Mouse (Mus musculus) E14TG2a.4 (cell line): ENCODE data around the gene Fgfrl1.
"Not testable (repeated sequence)": the region's sequence is repeated elsewhere in the genome, so short reads cannot be mapped to it uniquely, and the experiment has no call there.

Experiments
- H3K27me3 ChIP-seq: 2 replicates; pipeline ENCODE4 v1.6.1; 2014; ENCODE audit warnings: low read length, control low read depth; ENCODE audit not compliant: insufficient read depth
- H3K36me3 ChIP-seq: 2 replicates; pipeline ENCODE4 v1.6.1; 2014; ENCODE audit warnings: low read length, control low read depth; ENCODE audit not compliant: insufficient read depth
- H3K4me1 ChIP-seq: replicated peaks from 2 replicates; pipeline ENCODE4 v1.6.1; 2014; ENCODE audit warnings: low read depth, low read length, control low read depth
- H3K4me3 ChIP-seq: replicated peaks from 2 replicates; pipeline ENCODE4 v1.5.1; 2014; ENCODE audit warnings: mild to moderate bottlenecking, low read length
- H3K9me3 ChIP-seq: 2 replicates; pipeline ENCODE4 v1.6.1; 2014; ENCODE audit warnings: low read length, control low read depth
- CTCF ChIP-seq: conservative IDR thresholded peaks from 2 replicates; pipeline ENCODE4 v1.5.1; 2014; ENCODE audit warnings: low read length
- NANOG ChIP-seq: IDR thresholded peaks from 2 replicates; pipeline ENCODE4 v1.6.1; 2014; ENCODE audit warnings: borderline replicate concordance, low read length, mixed read lengths
- POU5F1 ChIP-seq: IDR thresholded peaks from 2 replicates; pipeline ENCODE4 v1.6.1; 2014; ENCODE audit warnings: low read length, borderline replicate concordance

Gene Fgfrl1

DNA sequence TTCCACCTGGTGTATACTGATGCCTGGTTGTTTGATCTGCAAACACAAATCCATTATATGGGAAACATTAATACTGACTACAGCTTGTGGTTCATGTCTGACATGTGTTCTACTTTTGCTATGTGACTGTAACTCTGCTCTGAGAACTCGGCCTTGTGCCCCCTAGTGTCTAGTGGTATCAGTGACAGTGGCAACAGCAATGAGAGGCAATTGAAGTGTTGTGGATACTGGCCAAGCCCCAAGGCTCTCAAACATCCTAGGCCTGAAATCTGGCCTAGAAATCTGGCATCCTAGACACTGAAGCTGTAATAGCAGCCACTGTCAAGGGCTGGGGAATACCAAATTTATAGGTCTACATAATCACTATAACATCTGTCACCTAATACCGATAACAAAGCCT lies 51.7 kb downstream of the Fgfrl1 start:
- Histone ChIP-seq H3K4me1 (no peaks in the 10 kb centered on the region), H3K9me3 (no peaks in the 10 kb centered on the region), H3K27me3 (no peaks in the 10 kb centered on the region; the same call in 1 of the 2 replicates), H3K4me3 (no peak overlapping the region), H3K36me3 (no peaks in the 10 kb centered on the region)
- TF ChIP-seq CTCF = peak; percentile 72
- TF ChIP-seq NANOG = no peak

DNA sequence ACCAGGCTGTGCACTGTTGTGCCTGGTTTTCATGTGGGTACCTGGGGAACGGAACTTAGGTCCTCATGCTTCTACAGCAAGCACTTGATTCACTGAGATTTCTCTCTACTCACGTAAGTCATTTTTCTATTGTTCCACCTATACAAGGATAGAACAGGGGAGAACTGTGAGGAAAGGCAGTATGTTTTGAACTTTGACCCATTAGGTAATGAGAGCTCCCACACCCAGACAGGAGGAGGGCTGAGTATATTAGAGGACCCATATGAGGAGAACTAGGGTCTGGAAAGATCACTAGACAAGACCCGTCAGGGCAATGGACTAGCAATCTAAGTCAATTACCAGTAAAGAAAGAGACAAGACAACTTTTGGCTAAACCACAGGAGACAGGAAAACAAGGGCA lies 52.4 kb downstream of the Fgfrl1 start:
- no peaks in the 10 kb centered on the region for H3K36me3 ChIP-seq
- H3K4me3 ChIP-seq = no peak overlapping the region
- no peaks in the 10 kb centered on the region for H3K9me3 ChIP-seq
- TF ChIP-seq NANOG (no peak), POU5F1 (no peak), CTCF (no peak)
- H3K27me3 ChIP-seq = no peaks in the 10 kb centered on the region; the same call in 1 of the 2 replicates
- H3K4me1 ChIP-seq = no peaks in the 10 kb centered on the region

DNA sequence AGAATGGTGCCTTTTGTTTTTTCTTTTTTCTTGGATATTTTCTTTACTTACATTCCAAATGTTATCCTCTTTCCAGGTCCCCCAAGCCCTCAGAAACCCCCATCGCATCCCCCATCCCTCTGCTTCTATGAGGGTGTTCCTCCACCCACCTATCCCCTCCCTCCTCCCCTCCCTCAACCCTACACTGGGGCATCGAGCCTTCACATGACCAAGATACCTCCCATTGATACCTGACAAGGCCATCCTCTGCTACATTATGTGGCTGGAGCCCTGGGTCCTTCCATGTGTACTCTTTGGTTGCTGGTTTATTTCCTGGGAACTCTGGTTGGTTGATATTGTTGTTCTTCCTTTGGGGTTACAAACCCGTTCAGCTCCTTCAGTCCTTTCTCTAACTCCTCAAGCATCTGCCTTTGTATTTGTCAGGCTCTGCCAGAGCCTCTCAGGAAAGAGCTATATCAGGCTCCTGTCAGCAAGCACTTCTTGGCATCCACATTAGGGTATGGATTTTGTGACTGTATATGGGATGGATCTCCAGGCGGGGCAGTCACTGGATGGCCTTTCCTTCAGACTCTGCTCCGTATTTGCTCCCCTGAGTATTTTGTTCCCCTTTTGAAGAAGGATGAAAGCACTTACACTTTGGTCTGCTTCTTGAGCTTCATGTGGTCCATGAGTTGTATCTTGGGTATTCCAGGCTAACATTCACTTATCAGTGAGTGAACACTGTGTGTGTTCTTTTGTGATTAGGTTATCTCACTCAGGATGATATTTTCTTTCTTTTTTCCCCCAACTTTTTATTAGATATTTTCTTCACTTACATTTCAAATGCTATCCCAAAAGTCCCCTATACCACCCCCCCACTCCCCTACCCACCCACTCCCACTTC lies 58.4 kb downstream of the Fgfrl1 start:
- Histone ChIP-seq H3K36me3 (no peaks in the 10 kb centered on the region), H3K9me3 (no peaks in the 10 kb centered on the region), H3K4me1 (no peaks in the 10 kb centered on the region), H3K4me3 (no peak overlapping the region), H3K27me3 (no peaks in the 10 kb centered on the region; the same call in 1 of the 2 replicates)
- no peak for TF ChIP-seq CTCF
- no peak for TF ChIP-seq NANOG
- no peak for TF ChIP-seq POU5F1

DNA sequence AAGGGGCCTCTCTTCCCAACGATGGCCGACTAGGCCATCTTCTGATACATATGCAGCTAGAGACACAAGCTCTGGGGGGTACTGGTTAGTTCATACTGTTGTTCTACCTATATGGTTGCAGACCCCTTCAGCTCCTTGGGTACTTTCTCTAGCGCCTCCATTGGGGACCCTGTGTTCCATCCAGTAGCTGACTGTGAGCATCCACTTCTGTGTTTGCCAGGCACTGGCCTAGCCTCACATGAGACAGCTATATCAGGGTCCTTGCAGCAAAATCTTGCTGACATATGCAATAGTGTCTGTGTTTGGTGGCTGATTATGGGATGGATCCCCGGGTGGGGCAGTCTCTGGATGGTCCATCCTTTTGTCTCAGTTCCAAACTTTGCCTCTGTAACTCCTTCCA lies 59.1 kb downstream of the Fgfrl1 start:
- not testable (repeated sequence) for H3K9me3 ChIP-seq, H3K27me3 ChIP-seq, H3K36me3 ChIP-seq, H3K4me3 ChIP-seq, H3K4me1 ChIP-seq
